Mouse (Mus musculus) spleen, adult 2 months (tissue): ENCODE measurements at regions not wholly inside any gene's neighbourhood (a gene's known extent, or its start where the extent isn't known, plus 50 kb on each side); places are given as distances from the start of the nearest gene placed in this dataset.

ENCODE experiments used
- DNase-seq, 2 experiments: peaks; one replicate each; pipeline versions ENCODE4 v3.0.0 to v3.0.0-alpha.2; 2012 to 2021; ENCODE audit warnings: low spot score in 2 of 2, low read depth in 1 of 2
- H3K27ac ChIP-seq: fragments of 200-500 bp; 2 replicates; pipeline ENCODE4 v1.5.1; 2012; ENCODE audit warnings: low read length, inconsistent platforms; ENCODE audit not compliant: insufficient read depth
- H3K27me3 ChIP-seq: fragments of 200-500 bp; 2 replicates; pipeline ENCODE4 v1.6.1; 2012; ENCODE audit warnings: mild to moderate bottlenecking, moderate library complexity, low read length, inconsistent platforms; ENCODE audit not compliant: control insufficient read depth, insufficient read depth
- H3K36me3 ChIP-seq: fragments of 200-500 bp; 2 replicates; pipeline ENCODE4 v1.6.1; 2012; ENCODE audit warnings: mild to moderate bottlenecking, low read length, inconsistent platforms; ENCODE audit not compliant: control insufficient read depth, insufficient read depth
- H3K4me1 ChIP-seq: fragments of 200-500 bp; 2 replicates; pipeline ENCODE4 v1.6.1; 2011; ENCODE audit warnings: inconsistent platforms; ENCODE audit not compliant: control insufficient read depth, insufficient read depth, insufficient read length
- H3K4me3 ChIP-seq: fragments of 200-500 bp; 2 replicates; pipeline ENCODE4 v1.5.1; 2011; ENCODE audit warnings: mild to moderate bottlenecking, inconsistent platforms; ENCODE audit not compliant: insufficient read depth, insufficient read length; ENCODE audit errors: extremely low read depth
- CTCF ChIP-seq: fragments of 200-500 bp; IDR thresholded peaks from 2 replicates; pipeline ENCODE4 v1.5.1; 2011; ENCODE audit warnings: mild to moderate bottlenecking, inconsistent platforms; ENCODE audit not compliant: insufficient read depth, insufficient read length, insufficient replicate concordance; ENCODE audit errors: extremely low read depth
- POLR2A ChIP-seq: fragments of 200-500 bp; IDR thresholded peaks from 2 replicates; pipeline ENCODE4 v1.6.1; 2011; ENCODE audit warnings: low read depth, low read length, inconsistent platforms
- WGBS: fragments of 180-500 bp; shearing (Covaris S2); methylation state at CpG from one replicate; pipeline ENCODE4 v1.1.7; 2018; 5-methylcytosine and 5-hydroxymethylcytosine counted together

GRCm38 (mm10) chr19:6660723-6661507, 118.1 kb upstream of the Slc22a12 start:
- 62% methylated on average over 8 of the region's 8 CpGs for WGBS
- no peak overlapping the region for H3K27ac ChIP-seq
- no peaks in the 10 kb centered on the region for H3K27me3 ChIP-seq
- DNase-seq, result no peak
- TF ChIP-seq CTCF, result no peak
- TF ChIP-seq POLR2A, result no peak
- H3K36me3 ChIP-seq, result no peaks in the 10 kb centered on the region
- H3K4me3 ChIP-seq, result no peak overlapping the region
- peaks cover 14% of the 10 kb centered on the region; the same call in 1 of the 2 replicates for H3K4me1 ChIP-seq

- TF ChIP-seq CTCF (no peak), POLR2A (no peak)
- Histone ChIP-seq H3K4me1 (peaks cover 9% of the 10 kb centered on the region; the same call in 1 of the 2 replicates), H3K27ac (no peak overlapping the region), H3K36me3 (no peaks in the 10 kb centered on the region), H3K4me3 (no peak overlapping the region), H3K27me3 (no peaks in the 10 kb centered on the region)
- WGBS, result 81% methylated on average over 8 of the region's 8 CpGs
- DNase-seq, result no peak
Measured at GRCm38 (mm10) chr19:6660157-6660556, 117.3 kb upstream of the Slc22a12 start.

- no peaks in the 10 kb centered on the region for H3K4me1 ChIP-seq
- WGBS, result 88% methylated on average over 5 of the region's 5 CpGs
- no peak for DNase-seq
- no peak overlapping the region for H3K4me3 ChIP-seq
- H3K27me3 ChIP-seq, result no peaks in the 10 kb centered on the region
- no peak overlapping the region for H3K27ac ChIP-seq
- TF ChIP-seq CTCF, result no peak
- TF ChIP-seq POLR2A, result no peak
- no peaks in the 10 kb centered on the region for H3K36me3 ChIP-seq
Measured at GRCm38 (mm10) chr19:6654550-6654949, 111.7 kb upstream of the Slc22a12 start.

- H3K27me3 ChIP-seq, result no peaks in the 10 kb centered on the region
- 75% methylated on average over 4 of the region's 4 CpGs for WGBS
- H3K36me3 ChIP-seq, result no peaks in the 10 kb centered on the region
- no peaks in the 10 kb centered on the region for H3K4me1 ChIP-seq
- peak in 1 of 2 experiments; percentile 20 for DNase-seq
- H3K27ac ChIP-seq, result no peak overlapping the region
- no peak overlapping the region for H3K4me3 ChIP-seq
- TF ChIP-seq POLR2A (no peak), CTCF (no peak)
Measured at GRCm38 (mm10) chr19:6652775-6653174, 109.9 kb upstream of the Slc22a12 start.

GRCm38 (mm10) chr19:6651192-6651591, 108.4 kb upstream of the Slc22a12 start:
- no peak for DNase-seq
- Histone ChIP-seq H3K36me3 (no peaks in the 10 kb centered on the region), H3K4me1 (no peaks in the 10 kb centered on the region), H3K4me3 (no peak overlapping the region), H3K27me3 (no peaks in the 10 kb centered on the region), H3K27ac (no peak overlapping the region)
- TF ChIP-seq CTCF (no peak), POLR2A (no peak)
- WGBS, result 79% methylated on average over 5 of the region's 5 CpGs

- no peak for DNase-seq
- Histone ChIP-seq H3K27ac (no peak overlapping the region), H3K36me3 (no peaks in the 10 kb centered on the region), H3K27me3 (no peaks in the 10 kb centered on the region), H3K4me3 (no peak overlapping the region), H3K4me1 (no peaks in the 10 kb centered on the region)
- WGBS, result 86% methylated on average over 4 of the region's 4 CpGs
- no peak for TF ChIP-seq POLR2A
- no peak for TF ChIP-seq CTCF
Measured at GRCm38 (mm10) chr19:6649885-6650284, 107.1 kb upstream of the Slc22a12 start.

GRCm38 (mm10) chr19:6647686-6648085, 104.9 kb upstream of the Slc22a12 start:
- Histone ChIP-seq H3K4me3 (no peak overlapping the region), H3K36me3 (no peaks in the 10 kb centered on the region), H3K27ac (no peak overlapping the region), H3K27me3 (no peaks in the 10 kb centered on the region), H3K4me1 (no peaks in the 10 kb centered on the region)
- TF ChIP-seq POLR2A (no peak), CTCF (no peak)
- no peak for DNase-seq
- 87% methylated on average over 4 of the region's 4 CpGs for WGBS
